In genomic region chr1:88212341-88213045, GRCm38 (mm10) we compare ENCODE assay signal across 9 mouse cellular contexts. TPM values are rescaled to one million over a fixed set of nuclear protein-coding genes. Genes with fewer than 3 reads are reported as not detected.
DNase-seq lines count a peak whose midpoint lies in the region; ATAC-seq and TF ChIP-seq lines count a peak whose summit lies in the region.
"Had no signal": no experiment of that assay in that cellular context is flagged by ENCODE, and none has a peak within 500 bp of the region (broad histone marks: within the 10 kb centered on the region; RNA-seq: fewer than 3 reads in every experiment).

No protein-coding gene starts in this region.

- no peak overlapping the region for H3K27ac ChIP-seq in forebrain, embryonic 16.5 days (ENCODE audit: low read length)
- peak overlapping the region; percentile 31; the same call in 1 of the 2 replicates for H3K27ac ChIP-seq in liver, postnatal 0 days (ENCODE audit: low read depth)

- TF ChIP-seq CTCF in liver, postnatal 0 days (IDR thresholded peaks at IDR 0.05; ENCODE audit: low read depth), result no peak

- no peaks in the 10 kb centered on the region for H3K36me3 ChIP-seq in forebrain, embryonic 16.5 days (ENCODE audit: control insufficient read depth, insufficient read depth)
- no peaks in the 10 kb centered on the region for H3K36me3 ChIP-seq in liver, postnatal 0 days (replicated peaks; ENCODE audit: insufficient read depth, low read length)

- H3K27me3 ChIP-seq in forebrain, embryonic 16.5 days (replicated peaks; ENCODE audit: control insufficient read depth, insufficient read depth, low read length), result no peaks in the 10 kb centered on the region
- H3K27me3 ChIP-seq in liver, postnatal 0 days (ENCODE audit: insufficient read depth, low read length), result no peaks in the 10 kb centered on the region

- peak; percentile 5 for DNase-seq in heart, adult 8-10 months (ENCODE audit: low spot score)
- no peak for DNase-seq in heart, postnatal 25 days (ENCODE audit: low spot score)
- DNase-seq in 416B (ENCODE audit: low read depth), result peak; percentile 4
- DNase-seq in liver, postnatal 0 days, result no peak
- DNase-seq in ovary, postnatal 36 days (ENCODE audit: low spot score), result no peak
- no peak for DNase-seq in layer of hippocampus, postnatal 25 days (ENCODE audit: extremely low spot score in 1 of 2, low spot score in 1 of 2)
- no peak for DNase-seq in cerebellum, adult 9-11 months
- DNase-seq: layer of hippocampus, adult 9-11 months had no signal

- no peak for TF ChIP-seq EP300 in liver, postnatal 0 days (IDR thresholded peaks at IDR 0.05; ENCODE audit: low read depth)

- no peak overlapping the region for H3K4me2 ChIP-seq in forebrain, embryonic 16.5 days (ENCODE audit: low read length)
- peak overlapping the region; percentile 11 for H3K4me2 ChIP-seq in liver, postnatal 0 days (ENCODE audit: low read depth, low read length)

- ATAC-seq in forebrain, embryonic 16.5 days, result peak; percentile 40; the same call in 1 of the 2 replicates
- ATAC-seq in liver, postnatal 0 days, result no peak; the same call in 1 of the 2 replicates

- no peak overlapping the region for H3K4me3 ChIP-seq in forebrain, embryonic 16.5 days (replicated peaks; ENCODE audit: low read length)
- H3K4me3 ChIP-seq in liver, postnatal 0 days (ENCODE audit: low read depth, low read length), result peak overlapping the region; percentile 1

- no peak overlapping the region for H3K9ac ChIP-seq in forebrain, embryonic 16.5 days (replicated peaks; ENCODE audit: low read depth, low read length)
- H3K9ac ChIP-seq in liver, postnatal 0 days (replicated peaks), result 0 out of 2 replicates have a peak overlapping the region, but pooled peaks have one; percentile 1

- WGBS in forebrain, embryonic 16.5 days, result 64% methylated on average over 8 of the region's 8 CpGs
- WGBS in liver, postnatal 0 days (ENCODE audit: insufficient replicate concordance), result 56% methylated on average over 8 of the region's 8 CpGs

- H3K4me1 ChIP-seq in forebrain, embryonic 16.5 days (replicated peaks; ENCODE audit: control insufficient read depth, insufficient read depth, low read length), result no peaks in the 10 kb centered on the region
- H3K4me1 ChIP-seq in liver, postnatal 0 days (ENCODE audit: insufficient read depth), result peaks cover 3% of the 10 kb centered on the region

- peaks cover 58% of the 10 kb centered on the region for H3K9me3 ChIP-seq in forebrain, embryonic 16.5 days (ENCODE audit: control insufficient read depth, low read length)
- peaks cover 44% of the 10 kb centered on the region for H3K9me3 ChIP-seq in liver, postnatal 0 days (ENCODE audit: low read length)

- intact Hi-C loops in heart, postnatal 25 days (cut with DNase I), result no loop called here

RNA-seq across cellular contexts. Expression of gene Ugt1a1, which starts 0.7 kb away (rescaled TPM):
- total RNA-seq in heart, adult 8-10 months (2022), result not detected
- not detected for total RNA-seq in heart, postnatal 25 days (2021)
- polyA plus RNA-seq in forebrain, embryonic 16.5 days (2015; fragmentation: Nextera tagmentation; extraction: Ambion mirVana), result not detected in 2 replicates
- 412 and 437 TPM in 2 replicates for polyA plus RNA-seq in liver, postnatal 0 days (2015; fragmentation: Nextera tagmentation; extraction: Ambion mirVana)
- not detected for total RNA-seq in layer of hippocampus, postnatal 25 days (2021)

RNA-seq across cellular contexts. Expression of gene Dnajb3, which starts 6.9 kb away (rescaled TPM):
- total RNA-seq in heart, adult 8-10 months (2022), result under 1 TPM; 0.26 to 0.60 (median 0.41) TPM
- total RNA-seq in heart, postnatal 25 days (2021), result under 1 TPM; 0.42 TPM
- polyA plus RNA-seq in forebrain, embryonic 16.5 days (2015; fragmentation: Nextera tagmentation; extraction: Ambion mirVana), result 10.1 and 11.7 TPM in 2 replicates
- 7.1 and 7.8 TPM in 2 replicates for polyA plus RNA-seq in liver, postnatal 0 days (2015; fragmentation: Nextera tagmentation; extraction: Ambion mirVana)
- total RNA-seq in layer of hippocampus, postnatal 25 days (2021), result 1 to 10 TPM; 2.7 to 4.0 TPM

RNA-seq across cellular contexts. Expression of gene Ugt1a2, which starts 12.1 kb away (rescaled TPM):
- total RNA-seq in heart, adult 8-10 months (2022), result under 1 TPM in 1 of 4 experiments, not detected in 3; 0.12 TPM
- total RNA-seq in heart, postnatal 25 days (2021), result not detected
- not detected in 2 replicates for polyA plus RNA-seq in forebrain, embryonic 16.5 days (2015; fragmentation: Nextera tagmentation; extraction: Ambion mirVana)
- polyA plus RNA-seq in liver, postnatal 0 days (2015; fragmentation: Nextera tagmentation; extraction: Ambion mirVana), result not detected in 2 replicates
- total RNA-seq in layer of hippocampus, postnatal 25 days (2021), result not detected

RNA-seq across cellular contexts. Expression of gene Mroh2a, which starts 14.3 kb away (rescaled TPM):
- total RNA-seq in heart, adult 8-10 months (2022), result under 1 TPM in 1 of 4 experiments, not detected in 3; 0.35 TPM
- under 1 TPM; 0.28 to 0.42 TPM for total RNA-seq in heart, postnatal 25 days (2021)
- 0.96 and 1.0 TPM in 2 replicates for polyA plus RNA-seq in forebrain, embryonic 16.5 days (2015; fragmentation: Nextera tagmentation; extraction: Ambion mirVana)
- polyA plus RNA-seq in liver, postnatal 0 days (2015; fragmentation: Nextera tagmentation; extraction: Ambion mirVana), result 0.61 and 0.66 TPM in 2 replicates
- under 1 TPM in 1 of 2 experiments, not detected in 1; 0.21 TPM for total RNA-seq in layer of hippocampus, postnatal 25 days (2021)

RNA-seq across cellular contexts. Expression of gene Ugt1a5, which starts 46.7 kb away (rescaled TPM):
- under 1 TPM in 3 of 4 experiments, not detected in 1; 0.12 to 0.26 (median 0.22) TPM for total RNA-seq in heart, adult 8-10 months (2022)
- under 1 TPM in 1 of 2 experiments, not detected in 1; 0.64 TPM for total RNA-seq in heart, postnatal 25 days (2021)
- not detected in 2 replicates for polyA plus RNA-seq in forebrain, embryonic 16.5 days (2015; fragmentation: Nextera tagmentation; extraction: Ambion mirVana)
- polyA plus RNA-seq in liver, postnatal 0 days (2015; fragmentation: Nextera tagmentation; extraction: Ambion mirVana), result 0.08 and 0.19 TPM in 2 replicates
- not detected for total RNA-seq in layer of hippocampus, postnatal 25 days (2021)

Comparison
In these comparisons a context has a peak if more than half of its experiments do, and no peak if none do; other contexts are left out.
1. DNase-seq: peak in heart, adult 8-10 months (single experiment) and 416B (single experiment); none in heart, postnatal 25 days (single experiment), liver, postnatal 0 days (single experiment), ovary, postnatal 36 days (single experiment), layer of hippocampus, postnatal 25 days (0 of 2) and cerebellum, adult 9-11 months (single experiment).